ENCODE assay signal across 15 mouse cellular contexts in the genomic region with DNA sequence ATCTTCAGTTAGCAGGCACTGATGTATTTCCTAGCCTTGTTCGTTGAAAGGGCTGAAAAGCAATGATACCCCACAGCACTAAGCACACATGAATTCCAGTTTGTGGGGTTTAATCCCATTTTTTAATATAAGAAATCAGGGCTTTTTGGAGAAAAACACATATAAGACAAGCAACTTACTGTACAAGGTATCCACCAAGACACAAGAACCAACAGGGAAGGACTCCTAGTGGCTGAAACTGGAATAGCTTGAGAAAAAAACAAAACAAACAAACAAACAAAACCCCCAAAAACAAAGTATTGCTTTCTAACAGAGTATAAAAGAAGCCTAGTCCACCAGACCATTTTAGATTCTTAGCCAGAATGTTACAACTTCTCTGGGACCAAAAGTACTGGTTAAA. TPM values are rescaled to one million over a fixed set of nuclear protein-coding genes. Genes with fewer than 3 reads are reported as not detected.
DNase-seq lines count a peak whose midpoint lies in the region; ATAC-seq and TF ChIP-seq lines count a peak whose summit lies in the region.
"Had no signal": no experiment of that assay in that cellular context is flagged by ENCODE, and none has a peak within 500 bp of the region (broad histone marks: within the 10 kb centered on the region; RNA-seq: fewer than 3 reads in every experiment).

No protein-coding gene starts in this region.

- H3K9ac ChIP-seq in kidney, postnatal 0 days (ENCODE audit: low read depth, low read length), result no peak overlapping the region
- H3K9ac ChIP-seq: embryonic facial prominence, embryonic 15.5 days; liver, embryonic 15.5 days had no signal

- H3K4me1 ChIP-seq in kidney, postnatal 0 days (replicated peaks; ENCODE audit: insufficient read depth, low read length), result no peaks in the 10 kb centered on the region

- H3K4me2 ChIP-seq in kidney, postnatal 0 days (ENCODE audit: low read length), result no peak overlapping the region
- H3K4me2 ChIP-seq: embryonic facial prominence, embryonic 15.5 days; liver, embryonic 15.5 days had no signal

- DNase-seq in kidney, postnatal 0 days (ENCODE audit: low spot score), result no peak
- no peak for DNase-seq in kidney, postnatal 25 days
- peak; percentile 45 for DNase-seq in retina, postnatal 1 day
- DNase-seq in retina, embryonic 14.5 days (ENCODE audit: low spot score), result no peak
- peak; percentile 66 for DNase-seq in R1 (ENCODE audit: low read depth, low spot score)
- no peak for DNase-seq in spleen, postnatal 36 days (ENCODE audit: low spot score in 2 of 2)
- no peak for DNase-seq in cerebellum, postnatal 25 days
- DNase-seq: adrenal gland, adult 2 months had no signal

- H3K36me3 ChIP-seq in kidney, postnatal 0 days (ENCODE audit: insufficient read depth, low read length), result no peaks in the 10 kb centered on the region
- H3K36me3 ChIP-seq: embryonic facial prominence, embryonic 15.5 days; liver, embryonic 15.5 days had no signal

- no peak overlapping the region for H3K27ac ChIP-seq in kidney, postnatal 0 days
- H3K27ac ChIP-seq: embryonic facial prominence, embryonic 15.5 days; liver, embryonic 15.5 days had no signal

- H3K9me3 ChIP-seq in kidney, postnatal 0 days (replicated peaks; ENCODE audit: low read length), result no peaks in the 10 kb centered on the region
- H3K9me3 ChIP-seq: embryonic facial prominence, embryonic 15.5 days; liver, embryonic 15.5 days; megakaryocyte, embryonic 14.5 days had no signal

- no peak overlapping the region for H3K4me3 ChIP-seq in kidney, postnatal 0 days (replicated peaks; ENCODE audit: low read depth, low read length)
- H3K4me3 ChIP-seq: embryonic facial prominence, embryonic 15.5 days; liver, embryonic 15.5 days; megakaryocyte, embryonic 14.5 days had no signal

- ATAC-seq in kidney, postnatal 0 days (replicated peaks; ENCODE audit: low FRiP score, low read depth), result no peak

- peak; percentile 61 for TF ChIP-seq CTCF in kidney, postnatal 0 days (IDR thresholded peaks at IDR 0.05; ENCODE audit: low read depth)

- 90% methylated on average over 1 of the region's 1 CpGs for WGBS in kidney, postnatal 0 days

- no peaks in the 10 kb centered on the region for H3K27me3 ChIP-seq in kidney, postnatal 0 days (ENCODE audit: insufficient read depth, low read length)
- H3K27me3 ChIP-seq: embryonic facial prominence, embryonic 15.5 days; liver, embryonic 15.5 days had no signal

RNA-seq across cellular contexts. Expression of gene Txndc2, which starts 35.8 kb away (rescaled TPM):
- polyA plus RNA-seq in kidney, postnatal 0 days (2015; fragmentation: Nextera tagmentation; extraction: Ambion mirVana), result not detected in 2 replicates
- polyA plus RNA-seq: heart, embryonic 16.5 days; intestine, embryonic 14.5 days; large intestine, adult 2 months; liver, embryonic 15.5 days; small intestine, adult 2 months had no signal

Comparison
In these comparisons a context has a peak if more than half of its experiments do, and no peak if none do; other contexts are left out.
1. DNase-seq: peak in retina, postnatal 1 day (single experiment) and R1 (single experiment); none in kidney, postnatal 0 days (single experiment), kidney, postnatal 25 days (0 of 2), retina, embryonic 14.5 days (single experiment), spleen, postnatal 36 days (0 of 2) and cerebellum, postnatal 25 days (0 of 2).